Mouse (Mus musculus): ENCODE measurements around the gene Ints7. TPM values are rescaled to one million over a fixed set of nuclear protein-coding genes. Genes with fewer than 3 reads are reported as not detected.

The Ints7 gene
- 51.2 and 51.3 TPM in 2 replicates for polyA plus RNA-seq (2012; rRNA removed)

DNA sequence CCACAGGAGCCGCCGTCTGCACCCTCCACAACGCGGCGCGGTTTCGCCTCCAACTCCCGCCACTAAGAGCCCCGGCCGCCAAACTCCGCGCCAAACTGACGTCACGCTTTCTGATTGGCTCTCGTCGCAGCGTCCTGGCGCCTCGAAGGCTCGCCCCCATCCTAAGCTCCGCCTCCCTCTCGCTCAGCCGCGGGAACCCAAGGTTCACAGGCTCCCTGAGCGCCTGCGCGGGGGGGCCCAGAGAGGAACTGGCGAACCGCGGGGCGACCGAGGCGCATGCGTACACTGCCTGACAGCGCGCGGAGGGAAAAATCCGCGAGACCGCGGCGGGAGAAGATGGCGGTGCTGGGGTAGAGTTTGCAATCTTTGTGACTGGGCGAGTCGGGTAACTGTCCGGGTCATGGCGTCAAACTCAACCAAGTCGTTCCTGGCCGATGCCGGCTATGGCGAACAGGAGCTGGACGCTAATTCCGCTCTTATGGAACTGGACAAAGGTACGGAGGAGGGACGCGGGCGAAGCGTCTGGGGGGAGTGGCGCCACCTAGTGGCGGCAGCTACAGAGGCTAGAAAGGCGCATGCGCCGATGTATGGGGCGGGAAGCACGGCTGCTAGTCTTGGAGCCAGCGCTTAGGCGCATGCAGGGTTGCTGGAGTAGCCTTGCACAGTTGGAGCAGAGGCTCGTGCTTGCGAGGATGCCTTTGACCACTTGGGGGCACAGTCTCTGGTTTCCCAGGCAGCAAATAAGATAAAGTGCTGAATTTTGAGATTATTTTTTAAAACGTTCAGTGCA is at the start of gene Ints7, which contains the start of gene Dtl:
Gene Ints7 (plus strand): TSS at position 179 of the 790 bp plus-strand sequence.
Gene Dtl (minus strand): TSS at position 87 of the 790 bp plus-strand sequence.

Other genes with a start within 250 kb of the Ints7 start
- 27.1 and 30.6 TPM in 2 replicates for gene Tmem206, start 249.7 kb upstream of the Ints7 start, polyA plus RNA-seq (2012; rRNA removed)
- gene Ppp2r5a, start 172.4 kb upstream of the Ints7 start, polyA plus RNA-seq (2012; rRNA removed), result 18.4 and 18.9 TPM in 2 replicates
- gene Dtl, start 92 bp upstream of the Ints7 start, polyA plus RNA-seq (2012; rRNA removed), result 12.2 and 13.4 TPM in 2 replicates
- 26.9 and 27.2 TPM in 2 replicates for gene Lpgat1, start 142.2 kb downstream of the Ints7 start, polyA plus RNA-seq (2012; rRNA removed)
- gene Nek2, start 245.8 kb downstream of the Ints7 start, polyA plus RNA-seq (2012; rRNA removed), result 9.6 and 12.2 TPM in 2 replicates

Data from central nervous system, embryonic 14 days (tissue).